Mouse (Mus musculus) inflammation-experienced regulatory T-cells, adult 16 weeks (primary cell): Measurements from ENCODE around the gene Phf2. TPM values are rescaled to one million over a fixed set of nuclear protein-coding genes. Genes with fewer than 3 reads are reported as not detected.

Source experiments
- polyA plus RNA-seq: library from polyadenylated mRNA; unstranded; fragments of 100-300 nt; shearing (Covaris generic); gene quantifications from one replicate; pipeline ENCODE4 v1.2.1, GENCODE M21; 2017

Gene Phf2
- polyA plus RNA-seq = 5.2 TPM

DNA sequence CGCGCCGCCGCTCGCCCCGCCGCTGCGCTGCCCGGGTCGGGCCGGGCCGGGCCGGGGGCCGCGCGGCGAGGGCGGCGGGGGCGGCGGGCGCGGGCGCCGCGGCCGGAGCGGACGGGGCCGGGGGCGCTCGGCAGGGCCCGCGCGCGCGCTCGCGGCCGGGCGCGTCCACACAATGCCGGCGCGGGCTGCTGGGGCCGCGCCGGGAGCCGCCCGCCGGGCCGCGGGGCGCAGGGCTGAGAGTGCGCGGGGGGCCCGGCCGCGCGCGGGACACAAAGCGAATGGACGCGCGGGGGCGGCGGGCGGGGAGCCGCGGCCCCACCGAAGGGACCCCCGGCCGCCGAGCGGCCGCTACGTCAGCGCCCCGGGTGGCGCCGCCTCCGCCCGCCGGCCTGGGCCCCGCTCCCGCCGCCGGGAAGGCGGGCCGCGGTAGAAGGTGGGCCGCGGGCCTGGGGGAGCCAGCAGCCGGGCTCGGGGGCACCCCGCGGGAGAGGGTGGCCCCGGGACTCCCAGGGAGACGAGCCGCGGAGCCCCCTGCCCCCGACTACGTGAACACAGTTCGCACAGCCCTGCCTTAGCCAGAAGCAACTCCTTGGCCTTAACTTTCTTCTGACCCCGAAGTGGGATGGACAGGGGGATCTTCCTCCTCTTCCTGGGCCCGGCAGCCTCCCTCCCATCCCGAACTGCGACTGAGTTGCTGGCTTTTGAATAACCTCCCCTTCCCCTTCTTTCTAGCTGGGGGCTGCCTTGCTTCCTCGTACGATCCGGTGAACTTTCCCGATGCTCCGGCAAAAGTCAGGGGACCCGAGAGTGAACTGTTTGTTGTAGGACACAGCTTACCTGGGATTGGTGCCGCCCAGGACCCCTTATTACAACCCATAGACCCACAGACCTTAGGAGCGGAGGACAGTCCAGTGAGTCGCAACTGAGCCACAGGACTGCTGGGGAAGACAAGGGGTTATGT is at the start of gene Phf2:
Phf2 (minus strand) TSS at position 349 of the 961 bp plus-strand sequence.

Other genes starting within 250 kb of the Phf2 start
- gene Ptpdc1, start 245.5 kb downstream of the Phf2 start, polyA plus RNA-seq = 1.4 TPM
- not detected for gene Barx1, start 208.1 kb downstream of the Phf2 start, polyA plus RNA-seq
- 15.9 TPM for gene Fam120a, start 96.9 kb upstream of the Phf2 start, polyA plus RNA-seq